Mouse (Mus musculus): ENCODE results near the gene Cntn1.

Gene Cntn1

GRCm38 (mm10) chr15:92277984-92278383 is 227.0 kb downstream of the Cntn1 start:
- no peak for TF ChIP-seq GATA4 (IDR thresholded peaks at IDR 0.05; ENCODE audit: insufficient replicate concordance, low read length)

DNA sequence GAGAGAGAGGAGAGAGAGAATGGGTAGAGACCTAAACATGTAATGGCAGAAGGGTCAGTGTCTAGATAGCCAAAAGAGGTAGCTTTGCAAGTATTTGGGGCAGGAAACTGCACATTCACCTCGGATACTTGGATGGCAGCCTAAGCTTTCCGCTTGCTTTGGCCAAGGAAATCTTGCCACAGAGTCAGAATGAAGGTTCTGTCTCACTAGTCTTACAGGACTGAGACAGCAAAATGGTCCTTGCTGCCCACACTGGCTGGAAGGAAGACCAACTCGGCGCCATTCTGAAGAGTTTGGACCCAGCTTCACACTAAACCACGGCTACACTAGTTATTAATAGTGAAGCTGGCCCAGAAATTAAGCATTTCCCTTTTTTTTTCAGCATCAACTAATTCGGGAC is 230.0 kb downstream of the Cntn1 start:
- TF ChIP-seq GATA4 (IDR thresholded peaks at IDR 0.05; ENCODE audit: insufficient replicate concordance, low read length), result no peak

DNA sequence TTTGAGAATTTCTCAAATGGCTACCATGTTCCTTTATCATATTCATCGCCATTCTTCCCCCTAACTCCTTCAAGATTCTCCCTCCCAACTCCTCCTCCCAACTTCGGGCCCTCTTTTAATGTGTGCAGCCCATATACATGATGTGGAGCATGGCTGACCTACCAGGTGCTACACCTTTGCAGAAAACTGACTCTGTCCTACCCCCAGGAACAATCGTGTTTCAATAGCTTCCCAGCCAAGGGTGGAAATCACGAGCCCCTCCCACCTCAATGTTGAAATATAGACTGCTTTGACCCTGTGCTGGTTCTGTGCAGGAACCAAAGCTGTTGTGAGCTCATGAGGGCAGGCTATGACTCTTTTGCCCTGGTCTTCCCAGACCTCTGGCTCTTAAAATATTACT is 236.7 kb downstream of the Cntn1 start:
- no peak for TF ChIP-seq GATA4 (IDR thresholded peaks at IDR 0.05; ENCODE audit: insufficient replicate concordance, low read length)

GRCm38 (mm10) chr15:92296479-92296878 is 245.5 kb downstream of the Cntn1 start:
- no peak for TF ChIP-seq GATA4 (IDR thresholded peaks at IDR 0.05; ENCODE audit: insufficient replicate concordance, low read length)

DNA sequence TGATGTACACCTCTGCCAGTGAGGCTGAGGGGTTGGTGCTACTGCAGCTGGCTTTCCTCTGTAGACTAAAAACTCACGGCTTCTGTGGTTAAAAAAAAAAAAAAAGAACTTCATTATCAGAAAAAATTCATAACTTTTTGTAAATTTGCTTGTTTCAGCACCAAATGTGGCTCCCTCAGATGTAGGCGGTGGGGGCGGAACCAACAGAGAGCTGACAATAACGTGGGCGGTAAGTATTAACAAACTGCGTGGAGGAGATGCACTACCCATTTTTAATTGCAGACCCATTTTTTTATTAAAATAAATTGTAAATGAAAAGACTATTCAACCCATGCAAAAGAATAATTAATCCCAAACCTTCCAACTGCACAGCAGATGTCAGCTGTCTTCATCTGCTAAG is 251.8 kb downstream of the Cntn1 start:
- no peak for TF ChIP-seq GATA4 (IDR thresholded peaks at IDR 0.05; ENCODE audit: insufficient replicate concordance, low read length)

DNA sequence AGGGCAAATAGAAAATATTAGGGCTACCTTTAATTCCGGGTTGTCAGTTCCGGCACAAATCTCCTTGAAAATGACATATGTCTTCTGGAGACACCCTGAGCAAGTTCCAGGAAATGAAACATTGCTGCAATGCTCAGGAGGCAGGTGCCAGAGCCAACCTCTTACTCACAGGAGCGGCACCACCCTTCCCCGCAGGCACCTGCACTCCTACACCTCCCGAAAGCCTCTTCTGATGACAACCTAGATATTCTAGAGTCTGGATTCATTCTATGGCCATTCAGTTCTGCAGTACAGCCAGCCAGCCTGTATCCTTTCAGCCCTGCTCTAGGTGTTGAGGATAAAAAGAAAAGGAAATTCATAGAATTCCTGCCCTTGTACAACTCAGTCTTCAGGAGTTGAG is 253.3 kb downstream of the Cntn1 start:
- no peak for TF ChIP-seq GATA4 (IDR thresholded peaks at IDR 0.05; ENCODE audit: insufficient replicate concordance, low read length)

- TF ChIP-seq GATA4 (IDR thresholded peaks at IDR 0.05; ENCODE audit: insufficient replicate concordance, low read length), result no peak
Observed at GRCm38 (mm10) chr15:92321959-92322358, 271.0 kb downstream of the Cntn1 start.

GRCm38 (mm10) chr15:92327111-92327510 is 276.1 kb downstream of the Cntn1 start:
- no peak for TF ChIP-seq GATA4 (IDR thresholded peaks at IDR 0.05; ENCODE audit: insufficient replicate concordance, low read length)

GRCm38 (mm10) chr15:92340253-92340652 is 289.3 kb downstream of the Cntn1 start:
- no peak for TF ChIP-seq GATA4 (IDR thresholded peaks at IDR 0.05; ENCODE audit: insufficient replicate concordance, low read length)

- TF ChIP-seq GATA4 (IDR thresholded peaks at IDR 0.05; ENCODE audit: insufficient replicate concordance, low read length), result no peak
Observed at GRCm38 (mm10) chr15:92341424-92341823, 290.5 kb downstream of the Cntn1 start.

DNA sequence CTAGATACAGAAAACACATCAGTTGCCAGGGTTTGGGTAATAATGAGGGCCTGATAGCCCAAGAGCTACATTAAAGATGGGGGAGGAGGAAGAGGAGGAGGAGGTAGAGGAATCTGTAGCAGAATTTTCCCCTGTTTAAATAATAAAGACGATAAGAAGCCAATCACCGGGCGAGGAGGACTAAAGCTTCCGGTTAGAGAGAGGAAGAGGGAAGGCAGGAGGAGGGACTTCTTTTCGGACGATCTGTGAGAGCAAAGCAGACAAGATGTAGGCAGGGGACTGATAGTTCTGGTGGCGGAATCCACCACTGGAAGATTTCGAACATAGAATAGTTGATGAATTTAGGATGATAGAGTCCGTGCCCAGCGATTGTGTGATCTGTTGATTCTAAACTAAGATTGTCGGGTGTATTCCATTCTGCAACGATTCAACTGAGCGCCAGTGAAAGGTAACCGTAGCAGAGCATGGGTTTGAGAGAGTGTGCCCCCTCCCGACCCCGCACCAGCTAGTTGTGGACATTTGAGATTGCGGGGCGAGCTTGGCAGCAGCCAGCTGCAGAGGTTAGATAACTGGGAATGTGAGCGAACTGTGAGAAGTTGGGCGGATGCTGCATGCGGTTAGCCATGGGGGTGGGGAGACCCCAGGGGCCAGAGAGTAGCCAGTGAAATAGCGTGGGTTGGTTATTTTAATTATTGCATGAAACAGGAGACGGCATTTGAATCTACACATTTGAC is 293.3 kb downstream of the Cntn1 start:
- TF ChIP-seq GATA4 (IDR thresholded peaks at IDR 0.05; ENCODE audit: insufficient replicate concordance, low read length), result no peak

DNA sequence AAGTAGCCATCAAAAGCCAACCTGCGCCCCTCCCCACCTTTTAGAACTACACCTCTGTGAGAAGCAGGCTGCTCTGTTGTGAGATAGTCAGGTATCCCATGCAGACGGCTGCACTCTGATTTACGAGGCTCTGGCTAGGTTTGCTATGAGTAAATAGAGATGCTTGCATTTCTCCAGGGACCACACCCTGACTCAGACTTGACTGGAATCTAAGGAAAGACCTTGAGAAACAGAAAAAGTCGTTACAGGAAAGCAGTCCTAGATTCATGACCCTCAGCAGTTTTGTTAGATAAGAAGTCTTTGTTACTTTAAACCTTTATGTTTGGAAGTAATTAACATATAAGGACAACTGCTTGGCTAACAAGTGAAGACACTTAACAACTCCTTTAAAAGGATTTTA is 296.5 kb downstream of the Cntn1 start:
- TF ChIP-seq GATA4 (IDR thresholded peaks at IDR 0.05; ENCODE audit: insufficient replicate concordance, low read length), result no peak

DNA sequence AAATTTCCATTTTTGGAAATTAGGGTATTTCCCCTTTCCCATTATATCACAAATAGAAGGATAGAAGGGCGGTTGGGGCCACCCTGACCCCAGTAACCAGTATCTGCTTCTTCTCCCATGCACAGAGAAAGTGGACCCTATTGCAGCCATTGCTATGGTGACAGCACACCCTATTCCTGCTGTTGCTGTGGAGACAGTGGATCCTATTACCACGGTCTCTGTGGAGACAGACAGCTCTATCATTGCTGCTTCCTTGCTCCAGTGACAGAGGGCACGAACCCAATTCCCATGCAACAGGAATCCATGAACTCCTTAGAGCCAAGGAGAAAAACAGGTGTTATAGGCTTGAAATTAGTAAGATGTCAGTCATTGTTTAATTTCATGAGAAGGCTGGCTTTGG is 296.9 kb downstream of the Cntn1 start:
- TF ChIP-seq GATA4 (IDR thresholded peaks at IDR 0.05; ENCODE audit: insufficient replicate concordance, low read length), result no peak

- TF ChIP-seq GATA4 (IDR thresholded peaks at IDR 0.05; ENCODE audit: insufficient replicate concordance, low read length), result no peak
Observed at GRCm38 (mm10) chr15:92364153-92364552, 313.2 kb downstream of the Cntn1 start.

DNA sequence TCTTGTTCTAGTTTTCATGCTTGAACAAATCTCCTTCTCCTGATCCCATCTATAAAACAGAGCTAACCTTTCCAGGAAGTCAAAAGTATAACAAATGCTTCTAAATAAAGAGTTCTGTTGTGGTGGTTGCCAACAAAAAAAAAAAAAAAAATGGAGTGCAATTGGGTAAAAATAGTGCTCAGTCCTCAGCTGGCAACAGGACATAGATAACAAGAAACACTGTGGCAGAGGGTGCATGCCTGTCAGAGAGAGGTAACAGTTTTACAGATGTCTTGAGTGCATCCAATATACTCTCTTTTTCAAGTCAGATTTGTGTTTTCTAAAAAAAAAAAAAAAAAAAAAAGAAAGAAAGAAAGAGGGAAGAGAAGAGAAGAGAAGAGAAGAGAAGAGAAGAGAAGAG is 313.6 kb downstream of the Cntn1 start:
- no peak for TF ChIP-seq GATA4 (IDR thresholded peaks at IDR 0.05; ENCODE audit: insufficient replicate concordance, low read length)

Measured in liver, adult (tissue).